Mouse (Mus musculus) retina, postnatal 1 day (tissue): ENCODE measurements around the gene Gstm6.
A peak's percentile ranks its signal among the peaks of the same experiment; 100 is the strongest.
"Not testable (repeated sequence)": the region's sequence is repeated elsewhere in the genome, so short reads cannot be mapped to it uniquely, and the experiment has no call there.

Source experiments
- DNase-seq: peaks from one replicate; pipeline ENCODE4 v3.0.0-alpha.2; 2012

The Gstm6 gene

GRCm38 (mm10) chr3:107943239-107943990 is at the start of gene Gstm6:
Gene Gstm6 (minus strand): TSS chr3:107943749.
- peak; percentile 85 for DNase-seq

GRCm38 (mm10) chr3:107986041-107986562 is 42.6 kb upstream of the Gstm6 start, which contains the start of gene Gstm2:
Gene Gstm2 (minus strand): TSS chr3:107986453.
- peak; percentile 44 for DNase-seq

GRCm38 (mm10) chr3:107985141-107985540 is 41.6 kb upstream of the Gstm6 start:
- DNase-seq = not testable (repeated sequence)

GRCm38 (mm10) chr3:107984471-107984870 is 40.9 kb upstream of the Gstm6 start:
- no peak for DNase-seq

- no peak for DNase-seq
Measured at GRCm38 (mm10) chr3:107983771-107984170, 40.2 kb upstream of the Gstm6 start.

GRCm38 (mm10) chr3:107982726-107983125 is 39.2 kb upstream of the Gstm6 start:
- DNase-seq = no peak

GRCm38 (mm10) chr3:107981261-107981660 is 37.7 kb upstream of the Gstm6 start:
- peak; percentile 30 for DNase-seq

- no peak for DNase-seq
Measured at GRCm38 (mm10) chr3:107977691-107978090, 34.1 kb upstream of the Gstm6 start.

GRCm38 (mm10) chr3:107974237-107974636 is 30.7 kb upstream of the Gstm6 start:
- no peak for DNase-seq

- no peak for DNase-seq
Measured at GRCm38 (mm10) chr3:107972070-107972469, 28.5 kb upstream of the Gstm6 start.

GRCm38 (mm10) chr3:107971101-107971500 is 27.6 kb upstream of the Gstm6 start:
- not testable (repeated sequence) for DNase-seq

- no peak for DNase-seq
Measured at GRCm38 (mm10) chr3:107968724-107969395, 25.3 kb upstream of the Gstm6 start, which contains the start of gene Gstm3. Gene Gstm3 (minus strand): TSS chr3:107969283.

- DNase-seq = no peak
Measured at GRCm38 (mm10) chr3:107966631-107967030, 23.1 kb upstream of the Gstm6 start.

- no peak for DNase-seq
Measured at GRCm38 (mm10) chr3:107965592-107965991, 22.0 kb upstream of the Gstm6 start.

GRCm38 (mm10) chr3:107964656-107965308 is 21.2 kb upstream of the Gstm6 start:
- DNase-seq = no peak

- DNase-seq = no peak
Measured at GRCm38 (mm10) chr3:107964026-107964425, 20.5 kb upstream of the Gstm6 start.

GRCm38 (mm10) chr3:107955260-107955659 is 11.7 kb upstream of the Gstm6 start:
- not testable (repeated sequence) for DNase-seq

- no peak for DNase-seq
Measured at GRCm38 (mm10) chr3:107953906-107954305, 10.4 kb upstream of the Gstm6 start.

GRCm38 (mm10) chr3:107953328-107953755 is 9.8 kb upstream of the Gstm6 start:
- peak; percentile 69 for DNase-seq

- no peak for DNase-seq
Measured at GRCm38 (mm10) chr3:107950531-107950930, 7.0 kb upstream of the Gstm6 start.

GRCm38 (mm10) chr3:107949461-107949860 is 5.9 kb upstream of the Gstm6 start:
- not testable (repeated sequence) for DNase-seq

- no peak for DNase-seq
Measured at GRCm38 (mm10) chr3:107945729-107946128, 2.2 kb upstream of the Gstm6 start.

- peak; percentile 45 for DNase-seq
Measured at GRCm38 (mm10) chr3:107941261-107941660, 2.3 kb downstream of the Gstm6 start.
